Mouse (Mus musculus) lung, postnatal 10 days (tissue): Measurements from ENCODE around the gene Tekt5.

ENCODE experiments used
- DNase-seq: peaks from one replicate; pipeline ENCODE4 v3.0.0; 2021

Tekt5 gene

DNA sequence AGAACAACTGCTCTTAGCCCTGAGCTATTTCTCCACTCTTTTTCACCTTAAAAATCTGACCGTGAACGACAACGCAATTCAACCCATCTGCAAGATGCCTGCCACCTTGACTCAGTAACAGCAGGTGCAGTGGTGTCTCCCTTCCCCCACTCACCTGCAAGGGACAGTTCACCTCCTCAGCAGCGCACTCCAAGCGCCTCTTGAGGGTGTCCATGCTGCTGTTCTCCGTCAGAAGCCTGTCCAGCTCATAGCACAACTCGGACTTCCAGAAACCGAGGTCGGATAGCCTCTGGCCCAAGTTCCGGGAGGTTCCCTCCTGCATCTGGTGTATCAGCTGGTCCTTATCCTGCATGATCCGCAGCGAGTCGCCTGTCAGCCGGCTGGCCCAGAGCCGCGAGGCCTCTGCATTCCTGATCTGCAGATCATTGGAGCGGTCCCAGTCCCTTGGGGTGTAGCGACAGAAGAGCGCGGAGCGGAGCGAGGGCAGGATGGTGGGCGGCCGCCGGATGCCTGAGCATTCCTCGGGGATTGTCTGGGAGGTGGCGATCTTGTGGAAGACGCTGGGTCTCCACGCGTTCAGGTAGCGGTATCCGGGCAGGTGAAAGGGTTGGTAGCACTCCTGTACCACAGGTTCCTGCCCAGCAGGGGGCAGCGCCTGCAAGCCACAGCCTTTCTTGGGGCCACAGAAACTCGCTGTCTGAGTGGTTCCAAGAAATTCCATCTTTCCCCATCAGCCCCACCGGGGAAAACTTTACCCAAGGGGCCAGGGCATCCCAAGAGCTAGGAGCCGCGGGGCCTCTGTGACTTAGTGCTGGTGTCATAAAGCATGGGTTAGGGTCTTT is at the start of gene Tekt5:
Gene Tekt5, minus strand, starts transcription at position 792 of the 842 bp plus-strand sequence.
- DNase-seq = peak; percentile 81

DNA sequence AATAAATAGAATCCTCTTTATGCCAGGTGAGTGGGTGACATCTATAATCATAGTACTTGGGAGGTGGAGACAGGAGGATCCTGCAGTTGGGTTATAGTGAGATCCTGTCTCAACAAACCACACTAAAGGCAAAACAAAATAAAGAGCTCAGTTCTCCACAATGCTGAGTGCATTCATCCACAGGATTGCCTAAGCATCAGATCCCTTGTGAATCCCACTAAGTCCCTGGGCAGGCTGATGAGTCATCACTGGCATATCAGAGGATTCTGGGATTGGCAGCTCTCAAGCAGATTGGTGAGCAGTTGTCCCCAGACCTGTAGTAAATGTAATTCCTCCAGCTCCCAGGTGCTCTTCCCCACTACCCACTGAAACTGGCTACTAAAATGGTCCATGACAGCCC is 48.4 kb upstream of the Tekt5 start:
- DNase-seq = no peak

DNA sequence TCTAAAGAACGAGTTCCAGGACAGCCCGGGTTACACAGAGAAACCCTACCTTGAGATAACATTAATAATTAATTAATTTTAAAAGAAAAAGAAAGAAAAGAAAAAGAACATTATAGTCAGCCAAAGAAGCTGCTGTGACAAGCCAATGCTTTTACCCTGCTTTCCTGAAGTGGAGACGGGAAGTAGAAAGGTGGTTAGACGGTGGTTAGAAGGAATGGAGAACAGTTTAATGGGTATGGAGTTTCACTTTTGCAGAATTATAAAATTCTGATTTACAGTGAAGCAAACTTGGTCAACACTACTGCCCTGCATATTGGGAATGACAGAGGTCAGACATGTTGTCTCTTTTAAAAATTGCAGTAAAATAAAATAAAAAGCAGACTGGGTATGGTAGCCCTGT is 46.5 kb upstream of the Tekt5 start:
- no peak for DNase-seq

GRCm38 (mm10) chr16:10441328-10441727 is 46.0 kb upstream of the Tekt5 start:
- DNase-seq = no peak

- DNase-seq = no peak
Measured at GRCm38 (mm10) chr16:10438055-10438454, 42.8 kb upstream of the Tekt5 start.

DNA sequence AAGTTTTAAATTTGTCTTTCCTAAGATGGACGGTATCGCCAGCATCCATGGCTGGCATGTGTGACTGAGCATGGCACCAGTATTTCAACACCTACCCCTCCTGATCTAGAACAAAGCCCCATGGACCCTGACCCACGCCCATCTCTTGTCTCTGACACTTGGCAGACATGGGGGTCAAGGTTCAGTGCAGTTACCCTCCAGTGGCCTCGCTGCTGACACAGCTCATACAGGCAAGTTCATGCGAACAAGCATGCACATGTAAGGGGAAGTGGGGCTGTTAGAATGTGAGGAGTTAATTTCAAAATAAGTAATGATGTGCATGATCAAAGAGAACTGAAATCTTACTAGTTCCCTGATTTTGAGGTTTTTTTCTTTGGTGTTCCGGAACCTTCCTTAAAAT is 40.9 kb upstream of the Tekt5 start:
- no peak for DNase-seq

DNA sequence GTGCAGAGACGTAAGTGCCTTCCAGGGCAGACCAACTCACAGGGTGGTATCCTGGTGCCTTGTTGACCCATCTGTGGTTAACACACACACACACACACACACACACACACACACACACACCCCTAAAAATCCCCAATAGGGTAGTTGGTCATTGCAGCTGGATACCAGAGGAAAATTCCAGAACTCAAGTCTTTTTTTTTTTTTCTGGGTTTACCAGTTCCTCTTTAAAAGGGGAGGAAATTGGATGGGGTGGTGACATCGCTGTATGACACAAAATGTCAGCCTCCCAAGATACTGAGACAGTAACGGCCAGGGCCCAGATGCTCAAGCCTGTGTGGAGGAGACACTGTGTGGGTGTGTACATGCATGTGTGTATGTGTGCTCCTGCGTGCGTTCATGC is 38.1 kb upstream of the Tekt5 start:
- DNase-seq = no peak

- DNase-seq = no peak
Measured at GRCm38 (mm10) chr16:10432387-10432786, 37.1 kb upstream of the Tekt5 start.

DNA sequence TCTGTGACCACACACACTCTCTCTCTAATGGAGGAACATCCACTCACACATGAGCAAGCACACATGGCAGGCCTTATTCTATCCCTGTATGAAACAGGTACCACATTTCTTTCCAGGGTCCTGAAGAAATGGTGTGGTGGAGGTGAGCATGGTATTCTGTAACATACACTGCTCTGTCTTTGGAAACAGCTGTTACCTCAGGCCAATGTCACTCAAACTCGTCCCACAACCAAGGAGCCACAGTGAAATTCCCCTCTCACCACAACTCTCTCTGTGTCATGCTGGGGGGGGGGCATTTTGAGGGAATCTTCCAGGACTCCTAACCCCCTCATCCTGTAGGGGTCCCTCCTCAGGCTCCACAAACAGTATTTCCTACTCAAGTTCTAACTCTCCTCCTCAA is 36.6 kb upstream of the Tekt5 start:
- no peak for DNase-seq

DNA sequence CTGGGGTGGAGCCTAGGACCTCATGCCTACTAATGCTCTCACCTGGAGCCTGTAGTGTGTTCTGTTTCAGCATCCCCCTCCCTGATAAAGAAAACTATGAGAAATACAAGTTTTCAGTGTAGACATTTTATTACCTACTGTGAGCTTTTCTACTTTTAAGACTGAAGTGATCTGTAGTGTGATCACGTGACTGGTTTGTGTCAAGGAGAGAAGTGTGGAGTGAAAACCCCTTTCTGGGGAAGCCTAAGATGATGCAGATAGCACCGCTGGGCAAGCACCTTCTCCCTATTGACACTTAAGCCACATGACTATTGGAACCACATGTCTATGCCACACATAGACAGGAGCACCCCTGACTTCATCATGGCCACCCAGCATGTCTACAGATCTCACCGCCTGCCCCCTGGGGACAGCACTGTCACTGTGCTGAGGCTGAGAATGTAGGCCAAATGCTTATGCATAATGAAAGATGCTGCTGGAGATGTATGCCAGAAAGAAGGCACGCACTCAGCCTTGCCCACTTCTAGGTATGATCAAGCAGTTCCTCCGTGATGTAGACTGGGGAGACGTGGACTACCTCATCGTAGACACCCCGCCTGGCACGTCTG is 25.3 kb upstream of the Tekt5 start:
- no peak for DNase-seq

GRCm38 (mm10) chr16:10417723-10418259 is 22.5 kb upstream of the Tekt5 start:
- DNase-seq = no peak

GRCm38 (mm10) chr16:10416866-10417265 is 21.6 kb upstream of the Tekt5 start:
- no peak for DNase-seq

DNA sequence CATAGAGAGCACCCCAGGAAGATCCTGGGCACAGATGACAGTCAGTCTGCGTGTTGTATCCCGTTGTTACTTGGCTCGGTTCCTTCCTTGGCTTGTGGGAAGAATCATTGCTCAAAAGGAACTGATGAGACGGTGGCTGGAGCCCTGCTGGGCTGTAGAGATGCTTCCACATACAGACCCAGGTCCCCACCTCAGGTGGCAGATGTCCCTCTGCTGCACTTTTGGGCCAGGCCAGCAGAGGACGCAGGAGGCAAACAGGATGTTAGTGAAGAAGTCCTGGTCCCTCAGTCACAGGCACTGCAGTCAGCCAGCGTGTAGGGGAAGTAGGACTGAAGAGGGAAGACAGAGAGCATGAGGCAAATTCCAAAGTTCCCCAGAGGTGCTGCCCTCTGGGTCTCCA is 20.7 kb upstream of the Tekt5 start:
- DNase-seq = peak; percentile 56

GRCm38 (mm10) chr16:10411764-10412746 is 16.8 kb upstream of the Tekt5 start, which contains the start of gene Nubp1:
Gene Nubp1 (plus strand): TSS chr16:10411948.
- peak; percentile 97 for DNase-seq

GRCm38 (mm10) chr16:10399160-10399559 is 3.9 kb upstream of the Tekt5 start:
- DNase-seq = peak; percentile 85

DNA sequence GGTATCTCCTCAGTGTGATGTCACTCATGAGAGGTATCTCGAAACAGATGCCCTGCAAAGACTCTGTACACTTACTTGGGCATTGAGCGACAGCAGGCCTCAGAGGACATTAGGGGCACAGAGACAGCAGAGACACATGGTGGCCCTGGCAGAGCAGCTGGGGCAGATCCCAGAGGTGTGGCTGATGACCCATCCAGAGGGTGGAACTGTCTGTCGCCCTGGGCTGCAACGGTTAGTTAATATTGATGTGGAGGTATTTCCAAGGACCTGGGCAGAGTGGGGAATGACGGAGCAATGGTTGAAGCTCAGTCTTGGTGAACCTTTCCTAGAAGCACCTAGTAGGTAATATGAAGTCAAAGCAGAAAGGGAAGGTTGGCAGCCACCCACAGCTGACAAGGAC is 3.5 kb upstream of the Tekt5 start:
- DNase-seq = no peak

DNA sequence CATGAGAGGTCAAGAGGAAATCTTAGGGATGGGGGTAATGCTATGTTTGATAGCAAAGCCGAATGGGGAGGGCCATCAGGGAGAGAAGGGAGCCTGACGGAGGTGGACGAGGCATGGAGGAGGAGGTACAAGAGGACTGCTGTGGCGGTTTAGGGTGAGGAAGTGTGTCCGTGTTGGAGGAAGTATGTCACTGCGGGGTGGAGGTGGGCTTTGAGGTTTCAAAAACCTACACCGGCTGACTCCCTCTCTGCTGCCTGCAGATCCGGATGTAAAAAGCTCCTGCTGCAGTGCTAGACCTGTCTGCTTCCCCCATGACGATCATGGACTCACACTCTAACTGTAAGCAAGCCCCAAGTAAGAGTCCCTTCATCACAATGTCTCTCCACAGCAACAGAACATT is 2.7 kb downstream of the Tekt5 start:
- no peak for DNase-seq

- DNase-seq = no peak
Measured at GRCm38 (mm10) chr16:10388634-10389365, 6.5 kb downstream of the Tekt5 start.

GRCm38 (mm10) chr16:10385261-10385660 is 10.0 kb downstream of the Tekt5 start:
- no peak for DNase-seq

GRCm38 (mm10) chr16:10384544-10384943 is 10.7 kb downstream of the Tekt5 start:
- DNase-seq = no peak

- peak; percentile 70 for DNase-seq
Measured at GRCm38 (mm10) chr16:10384060-10384497, 11.2 kb downstream of the Tekt5 start.

DNA sequence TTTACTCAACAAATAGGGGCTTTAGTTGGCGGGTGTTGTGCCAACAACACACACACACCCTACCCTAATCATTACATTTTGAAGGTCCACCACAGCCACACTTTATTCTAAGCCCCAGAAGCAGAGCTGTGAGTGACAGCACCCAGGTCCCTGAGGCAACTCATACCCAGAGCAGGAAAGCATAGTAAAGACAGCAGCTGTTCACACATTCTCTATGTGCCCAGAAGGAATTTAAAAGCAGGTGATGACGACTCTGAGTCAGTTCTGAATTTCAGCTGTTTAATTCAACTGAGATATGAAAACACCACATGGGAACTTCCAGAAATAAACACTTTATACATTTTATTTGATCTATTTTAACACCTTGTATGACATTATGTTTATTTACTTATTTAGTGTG is 15.8 kb downstream of the Tekt5 start:
- DNase-seq = no peak
